Mouse (Mus musculus): ENCODE measurements around the gene Pkd1l2. TPM values are rescaled to one million over a fixed set of nuclear protein-coding genes. Genes with fewer than 3 reads are reported as not detected.

The Pkd1l2 gene
- polyA plus RNA-seq (2015; fragmentation: Nextera tagmentation; extraction: Ambion mirVana) = not detected in 2 replicates

DNA sequence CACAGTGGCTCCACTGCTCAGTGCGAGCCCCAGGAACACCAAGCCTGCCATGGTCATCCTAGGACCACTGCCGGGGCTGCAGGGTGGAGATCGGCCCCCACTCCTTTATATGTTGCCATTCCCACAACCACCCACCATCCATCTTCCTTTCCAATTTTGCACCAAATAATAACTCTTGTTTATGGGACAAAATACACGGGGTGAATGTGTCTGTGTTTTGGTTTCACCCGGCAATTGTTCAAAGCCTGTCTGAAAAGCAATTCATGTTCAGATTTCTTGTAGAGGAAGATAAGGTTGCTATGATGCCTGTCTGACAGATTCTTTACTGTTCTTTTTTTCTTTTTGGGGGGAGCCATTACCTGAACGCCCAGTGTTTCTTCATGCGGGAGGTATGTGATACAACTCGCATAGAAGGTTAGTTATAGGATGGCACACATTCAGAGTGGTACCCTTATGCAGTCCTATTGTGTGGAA lies at the start of gene Pkd1l2:
Gene Pkd1l2, minus strand, starts transcription at position 51 of the 474 bp plus-strand sequence.
- H3K4me2 ChIP-seq (ENCODE audit: low read length) = no peak within 1 kb of the TSS
- no peak within 1 kb of the TSS for H3K9ac ChIP-seq (ENCODE audit: low read depth, low read length)
- WGBS = 67% methylated on average over 8 of the region's 8 CpGs
- no peaks in the 10 kb centered on the region for H3K36me3 ChIP-seq (ENCODE audit: insufficient read depth, low read length)
- ATAC-seq (replicated peaks; ENCODE audit: low FRiP score, low read depth) = no peak
- H3K4me1 ChIP-seq (replicated peaks; ENCODE audit: insufficient read depth, low read length) = no peaks in the 10 kb centered on the region
- no peak for DNase-seq (ENCODE audit: low spot score)
- H3K27ac ChIP-seq = no peak within 1 kb of the TSS
- no peaks in the 10 kb centered on the region for H3K27me3 ChIP-seq (ENCODE audit: insufficient read depth, low read length)
- H3K9me3 ChIP-seq (replicated peaks; ENCODE audit: low read length) = no peaks in the 10 kb centered on the region
- TF ChIP-seq CTCF (IDR thresholded peaks at IDR 0.05; ENCODE audit: low read depth) = no peak
- H3K4me3 ChIP-seq (replicated peaks; ENCODE audit: low read depth, low read length) = no peak within 1 kb of the TSS

GRCm38 (mm10) chr8:117127063-117127462 lies 44.8 kb upstream of the Pkd1l2 start:
- TF ChIP-seq CTCF (IDR thresholded peaks at IDR 0.05; ENCODE audit: low read depth) = no peak
- no peaks in the 10 kb centered on the region for H3K36me3 ChIP-seq (ENCODE audit: insufficient read depth, low read length)
- 85% methylated on average over 8 of the region's 8 CpGs for WGBS

DNA sequence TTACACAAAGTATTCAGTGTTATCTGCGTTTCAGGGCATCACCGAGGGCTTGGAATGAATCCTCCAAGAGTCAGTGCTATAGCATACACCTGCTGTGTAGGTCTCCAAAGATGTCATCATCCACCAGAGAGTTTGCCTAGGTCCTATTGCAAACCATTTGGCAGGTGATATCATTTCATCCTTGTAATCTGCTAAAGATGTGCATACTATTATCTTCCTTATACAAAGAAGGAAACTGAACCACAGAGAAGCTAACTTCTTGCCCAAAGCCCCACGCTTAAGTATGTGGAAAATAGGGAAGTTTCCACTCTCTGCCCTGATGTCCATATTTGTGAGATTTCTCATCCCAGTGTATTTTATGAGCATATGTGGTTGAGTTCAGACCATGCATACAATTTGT lies 44.2 kb upstream of the Pkd1l2 start:
- Histone ChIP-seq H3K27me3 (ENCODE audit: insufficient read depth, low read length) (no peaks in the 10 kb centered on the region), H3K4me1 (replicated peaks; ENCODE audit: insufficient read depth, low read length) (no peaks in the 10 kb centered on the region), H3K4me2 (ENCODE audit: low read length) (no peak overlapping the region), H3K27ac (no peak overlapping the region), H3K9me3 (replicated peaks; ENCODE audit: low read length) (no peaks in the 10 kb centered on the region), H3K36me3 (ENCODE audit: insufficient read depth, low read length) (no peaks in the 10 kb centered on the region), H3K4me3 (replicated peaks; ENCODE audit: low read depth, low read length) (no peak overlapping the region), H3K9ac (ENCODE audit: low read depth, low read length) (no peak overlapping the region)
- WGBS = 96% methylated on average over 3 of the region's 3 CpGs
- DNase-seq (ENCODE audit: low spot score) (no peak), ATAC-seq (replicated peaks; ENCODE audit: low FRiP score, low read depth) (no peak)
- TF ChIP-seq CTCF (IDR thresholded peaks at IDR 0.05; ENCODE audit: low read depth) = no peak

More at GRCm38 (mm10) chr8:117127063-117127462, 44.8 kb upstream of the Pkd1l2 start:
- H3K9ac ChIP-seq (ENCODE audit: low read depth, low read length) = no peak overlapping the region
- DNase-seq (ENCODE audit: low spot score) (no peak), ATAC-seq (replicated peaks; ENCODE audit: low FRiP score, low read depth) (no peak)
- no peak overlapping the region for H3K4me3 ChIP-seq (replicated peaks; ENCODE audit: low read depth, low read length)
- no peak overlapping the region for H3K4me2 ChIP-seq (ENCODE audit: low read length)
- H3K4me1 ChIP-seq (replicated peaks; ENCODE audit: insufficient read depth, low read length) = no peaks in the 10 kb centered on the region
- no peaks in the 10 kb centered on the region for H3K9me3 ChIP-seq (replicated peaks; ENCODE audit: low read length)
- no peak overlapping the region for H3K27ac ChIP-seq
- H3K27me3 ChIP-seq (ENCODE audit: insufficient read depth, low read length) = no peaks in the 10 kb centered on the region

DNA sequence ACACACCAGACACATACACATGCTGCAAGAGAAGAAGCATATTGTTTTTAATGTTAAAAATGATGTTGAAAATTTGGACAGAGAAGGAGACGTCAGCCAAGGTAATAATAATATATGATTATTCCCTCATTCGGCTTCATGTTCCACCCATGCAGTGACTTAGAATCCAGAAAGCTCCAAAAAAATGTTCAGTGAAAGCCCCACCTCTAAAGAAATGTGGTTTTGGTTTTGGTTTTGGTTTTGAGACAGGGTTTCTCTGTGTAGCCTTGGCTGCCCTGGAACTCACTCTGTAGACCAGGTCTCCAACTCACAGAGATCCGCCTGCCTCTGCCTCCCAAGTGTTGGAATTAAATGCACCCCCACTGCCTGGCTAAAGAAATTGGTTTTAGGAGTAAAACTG lies 43.6 kb upstream of the Pkd1l2 start:
- no peaks in the 10 kb centered on the region for H3K9me3 ChIP-seq (replicated peaks; ENCODE audit: low read length)
- no peaks in the 10 kb centered on the region for H3K4me1 ChIP-seq (replicated peaks; ENCODE audit: insufficient read depth, low read length)
- no peak for DNase-seq (ENCODE audit: low spot score)
- no peak for ATAC-seq (replicated peaks; ENCODE audit: low FRiP score, low read depth)
- H3K4me3 ChIP-seq (replicated peaks; ENCODE audit: low read depth, low read length) = no peak overlapping the region
- H3K36me3 ChIP-seq (ENCODE audit: insufficient read depth, low read length) = no peaks in the 10 kb centered on the region
- no peaks in the 10 kb centered on the region for H3K27me3 ChIP-seq (ENCODE audit: insufficient read depth, low read length)
- H3K4me2 ChIP-seq (ENCODE audit: low read length) = no peak overlapping the region
- H3K9ac ChIP-seq (ENCODE audit: low read depth, low read length) = no peak overlapping the region
- no peak overlapping the region for H3K27ac ChIP-seq
- WGBS = 94% methylated on average over 3 of the region's 3 CpGs
- no peak for TF ChIP-seq CTCF (IDR thresholded peaks at IDR 0.05; ENCODE audit: low read depth)

GRCm38 (mm10) chr8:117123850-117124633 lies 41.8 kb upstream of the Pkd1l2 start:
- H3K4me1 ChIP-seq (replicated peaks; ENCODE audit: insufficient read depth, low read length) = no peaks in the 10 kb centered on the region
- H3K36me3 ChIP-seq (ENCODE audit: insufficient read depth, low read length) = no peaks in the 10 kb centered on the region
- no peak for DNase-seq (ENCODE audit: low spot score)
- H3K9me3 ChIP-seq (replicated peaks; ENCODE audit: low read length) = no peaks in the 10 kb centered on the region
- H3K9ac ChIP-seq (ENCODE audit: low read depth, low read length) = no peak overlapping the region
- no peaks in the 10 kb centered on the region for H3K27me3 ChIP-seq (ENCODE audit: insufficient read depth, low read length)
- 74% methylated on average over 13 of the region's 13 CpGs for WGBS
- no peak for TF ChIP-seq CTCF (IDR thresholded peaks at IDR 0.05; ENCODE audit: low read depth)
- H3K27ac ChIP-seq = no peak overlapping the region
- ATAC-seq (replicated peaks; ENCODE audit: low FRiP score, low read depth) = no peak
- H3K4me2 ChIP-seq (ENCODE audit: low read length) = no peak overlapping the region
- H3K4me3 ChIP-seq (replicated peaks; ENCODE audit: low read depth, low read length) = no peak overlapping the region

- no peak overlapping the region for H3K4me3 ChIP-seq (replicated peaks; ENCODE audit: low read depth, low read length)
- TF ChIP-seq CTCF (IDR thresholded peaks at IDR 0.05; ENCODE audit: low read depth) = no peak
- DNase-seq (ENCODE audit: low spot score) (no peak), ATAC-seq (replicated peaks; ENCODE audit: low FRiP score, low read depth) (no peak)
- H3K9me3 ChIP-seq (replicated peaks; ENCODE audit: low read length) = no peaks in the 10 kb centered on the region
- no peaks in the 10 kb centered on the region for H3K27me3 ChIP-seq (ENCODE audit: insufficient read depth, low read length)
- H3K36me3 ChIP-seq (ENCODE audit: insufficient read depth, low read length) = no peaks in the 10 kb centered on the region
- WGBS = 51% methylated on average over 8 of the region's 8 CpGs
- no peak overlapping the region for H3K9ac ChIP-seq (ENCODE audit: low read depth, low read length)
- no peaks in the 10 kb centered on the region for H3K4me1 ChIP-seq (replicated peaks; ENCODE audit: insufficient read depth, low read length)
- H3K4me2 ChIP-seq (ENCODE audit: low read length) = no peak overlapping the region
- no peak overlapping the region for H3K27ac ChIP-seq
Observed at GRCm38 (mm10) chr8:117121277-117121676, 39.0 kb upstream of the Pkd1l2 start.
